Mouse (Mus musculus) neural tube, embryonic 14.5 days (tissue): ENCODE measurements around the gene Kdm2b. TPM values are rescaled to one million over a fixed set of nuclear protein-coding genes. Genes with fewer than 3 reads are reported as not detected.

ENCODE experiments used
- ATAC-seq: fragments of 200-750 bp; cut with Nextera tagmentation; 2 replicates; pipeline ENCODE4 v1.8.0; 2017; ENCODE audit warnings: low read depth, mild to moderate bottlenecking, moderate TSS enrichment, moderate library complexity
- H3K27ac ChIP-seq: fragments of 300-500 bp; sonication (generic); 2 replicates; pipeline ENCODE4 v1.5.1; 2014; ENCODE audit warnings: low read depth, mild to moderate bottlenecking, control low read depth, low read length, moderate library complexity, mixed read lengths
- H3K27me3 ChIP-seq: fragments of 300-500 bp; sonication (generic); 2 replicates; pipeline ENCODE4 v1.6.1; 2014; ENCODE audit warnings: low read length; ENCODE audit not compliant: control insufficient read depth, insufficient read depth
- H3K36me3 ChIP-seq: fragments of 300-500 bp; sonication (generic); 2 replicates; pipeline ENCODE4 v1.6.1; 2014; ENCODE audit warnings: low read length, mixed read lengths; ENCODE audit not compliant: control insufficient read depth, insufficient read depth
- H3K4me1 ChIP-seq: fragments of 300-500 bp; sonication (generic); 2 replicates; pipeline ENCODE4 v1.6.1; 2014; ENCODE audit warnings: low read length; ENCODE audit not compliant: control insufficient read depth, insufficient read depth
- H3K4me2 ChIP-seq: fragments of 300-500 bp; sonication (generic); 2 replicates; pipeline ENCODE4 v1.6.1; 2014; ENCODE audit warnings: mild to moderate bottlenecking, low read depth, low read length, control low read depth
- H3K4me3 ChIP-seq: fragments of 300-500 bp; sonication (generic); 2 replicates; pipeline ENCODE4 v1.5.1; 2014; ENCODE audit warnings: low read depth, low read length, control low read depth, mixed read lengths
- H3K9ac ChIP-seq: fragments of 300-500 bp; sonication (generic); replicated peaks from 2 replicates; pipeline ENCODE4 v1.6.1; 2014; ENCODE audit warnings: low read depth, mild to moderate bottlenecking, control low read depth, low read length, mixed read lengths
- H3K9me3 ChIP-seq: fragments of 300-500 bp; sonication (generic); 2 replicates; pipeline ENCODE4 v1.6.1; 2016; ENCODE audit warnings: low read length; ENCODE audit not compliant: control insufficient read depth
- WGBS: fragments of 180-500 bp; shearing (Covaris S2); extraction: QIAGEN DNeasy Blood & Tissue Kit; methylation state at CpG from one replicate; pipeline ENCODE4 v1.1.7; 2014; 5-methylcytosine and 5-hydroxymethylcytosine counted together
- polyA plus RNA-seq: library from polyadenylated mRNA; unstranded; fragments of >200 nt; fragmentation: Nextera tagmentation; extraction: Ambion mirVana; gene quantifications from 2 replicates; pipeline ENCODE4 v1.2.1, GENCODE M21; 2014

Kdm2b gene
- polyA plus RNA-seq, 1 experiment from 2014 or later: 82.7 TPM

DNA sequence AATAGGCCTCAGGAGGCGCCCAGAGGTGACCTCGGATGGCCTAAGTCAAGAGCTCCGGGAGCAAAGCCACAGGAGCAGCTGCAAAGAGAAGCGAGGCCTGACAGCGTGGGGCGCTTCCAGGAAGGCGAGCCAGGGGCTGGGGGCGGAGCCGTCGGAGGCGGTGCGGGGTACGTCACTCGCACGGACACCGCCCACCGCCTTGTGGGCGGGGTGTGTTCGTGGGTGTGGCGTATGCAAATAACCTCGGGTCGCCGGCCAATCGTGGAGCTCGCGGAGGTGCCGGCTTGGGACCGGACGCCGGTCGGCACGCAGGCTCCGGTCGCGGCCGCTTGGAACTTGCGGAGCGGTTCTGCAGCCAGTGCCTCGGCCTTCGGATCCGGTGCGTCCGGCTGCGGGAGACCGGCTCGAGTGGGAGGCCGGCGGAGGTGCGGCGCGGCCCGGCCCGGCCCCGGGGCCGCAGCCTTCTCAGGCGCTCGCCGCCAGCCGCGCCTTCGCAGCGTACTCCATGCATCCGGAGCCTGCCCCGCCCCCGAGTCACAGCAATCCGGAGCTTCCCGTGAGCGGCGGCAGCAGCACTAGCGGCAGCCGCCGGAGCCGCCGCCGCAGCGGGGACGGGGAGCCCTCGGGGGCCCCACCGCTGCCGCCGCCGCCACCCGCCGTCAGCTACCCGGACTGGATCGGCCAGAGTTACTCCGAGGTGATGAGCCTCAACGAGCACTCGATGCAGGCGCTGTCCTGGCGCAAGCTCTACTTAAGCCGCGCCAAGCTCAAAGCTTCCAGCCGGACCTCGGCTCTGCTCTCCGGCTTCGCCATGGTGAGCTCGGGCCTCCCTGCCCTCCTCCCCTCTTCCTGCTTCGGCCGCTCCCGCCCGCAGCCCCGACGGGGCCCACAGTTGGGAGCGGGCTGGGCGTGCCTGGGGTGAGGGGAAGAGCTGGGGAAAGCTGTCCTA is 25.4 kb upstream of the Kdm2b start, which contains the start of gene Orai1:
TSS of gene Orai1 (plus strand) at position 322 of the 949 bp plus-strand sequence.
- peak within 1 kb of the TSS; percentile 91 for H3K27ac ChIP-seq
- peak within 1 kb of the TSS; percentile 50 for H3K9ac ChIP-seq
- H3K4me2 ChIP-seq: peak within 1 kb of the TSS; percentile 49
- peaks cover 15% of the 10 kb centered on the region; the same call in 1 of the 2 replicates for H3K4me1 ChIP-seq
- ATAC-seq: peak; percentile 94
- H3K36me3 ChIP-seq: no peaks in the 10 kb centered on the region
- under 1% methylated on average over 55 of the region's 106 CpGs for WGBS
- H3K27me3 ChIP-seq: no peaks in the 10 kb centered on the region
- no peaks in the 10 kb centered on the region for H3K9me3 ChIP-seq
- H3K4me3 ChIP-seq: peak within 1 kb of the TSS; percentile 60

DNA sequence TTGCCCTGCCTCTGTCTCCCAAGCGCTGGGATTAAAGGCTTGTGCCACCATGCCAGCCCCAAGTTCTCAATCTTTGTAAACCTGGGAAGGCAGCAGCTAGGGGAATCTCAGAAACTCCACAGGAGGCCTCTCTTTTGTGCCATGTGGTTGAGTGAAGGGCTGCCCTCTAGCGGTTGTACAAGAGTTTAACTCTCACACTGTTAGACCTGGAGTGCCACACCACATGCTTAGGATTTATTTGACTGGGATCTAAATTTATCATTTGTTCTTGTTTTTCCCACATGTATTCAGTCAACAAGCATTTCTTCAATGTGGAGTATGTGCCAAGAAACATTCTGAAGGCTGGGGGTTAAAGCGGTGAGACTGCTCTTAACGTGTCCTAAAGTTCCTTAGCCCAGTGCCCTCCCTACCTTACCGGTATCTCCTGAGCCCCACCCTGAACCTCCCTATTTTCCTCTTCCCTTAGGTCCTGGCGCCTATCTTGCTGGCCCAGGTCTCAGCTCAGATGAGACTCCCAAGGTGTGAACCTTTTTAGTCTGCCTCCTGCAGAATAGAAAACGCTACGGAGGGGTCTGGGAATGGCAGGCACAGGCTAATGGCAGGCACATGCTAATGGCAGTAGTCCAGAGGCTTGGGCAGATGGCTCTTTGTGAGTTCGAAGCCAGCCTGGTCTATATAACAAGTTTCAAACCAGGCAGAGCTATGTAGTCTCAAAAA is 24.1 kb upstream of the Kdm2b start:
- WGBS: 62% methylated on average over 9 of the region's 9 CpGs
- no peak overlapping the region for H3K4me2 ChIP-seq
- H3K27ac ChIP-seq: no peak overlapping the region
- H3K4me3 ChIP-seq: no peak overlapping the region
- H3K36me3 ChIP-seq: no peaks in the 10 kb centered on the region
- peaks cover 9% of the 10 kb centered on the region; the same call in 1 of the 2 replicates for H3K4me1 ChIP-seq
- no peak overlapping the region for H3K9ac ChIP-seq
- H3K9me3 ChIP-seq: no peaks in the 10 kb centered on the region
- no peaks in the 10 kb centered on the region for H3K27me3 ChIP-seq
- ATAC-seq: no peak

DNA sequence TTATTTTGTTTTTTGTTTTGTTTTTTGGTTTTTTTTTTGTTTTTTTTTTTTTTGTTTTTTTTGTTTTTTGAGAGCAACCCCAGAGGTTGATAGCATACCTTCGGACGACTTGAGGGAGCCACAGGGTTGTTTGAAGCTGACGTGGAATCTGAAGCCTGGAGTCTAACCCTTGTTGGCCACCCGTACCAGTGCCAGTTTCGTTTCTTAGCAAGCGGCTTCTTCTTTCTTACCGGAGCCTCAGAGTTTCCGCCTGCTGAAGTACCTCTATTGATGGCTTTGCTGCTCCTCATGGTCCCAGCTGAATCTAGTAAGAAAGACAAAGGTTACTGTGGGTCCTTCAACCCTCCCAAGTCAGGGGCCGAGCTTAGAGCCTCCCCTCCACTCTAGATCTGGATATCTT is 22.1 kb upstream of the Kdm2b start:
- 93% methylated on average over 9 of the region's 9 CpGs for WGBS
- Histone ChIP-seq H3K9me3 (no peaks in the 10 kb centered on the region), H3K4me2 (no peak overlapping the region)

DNA sequence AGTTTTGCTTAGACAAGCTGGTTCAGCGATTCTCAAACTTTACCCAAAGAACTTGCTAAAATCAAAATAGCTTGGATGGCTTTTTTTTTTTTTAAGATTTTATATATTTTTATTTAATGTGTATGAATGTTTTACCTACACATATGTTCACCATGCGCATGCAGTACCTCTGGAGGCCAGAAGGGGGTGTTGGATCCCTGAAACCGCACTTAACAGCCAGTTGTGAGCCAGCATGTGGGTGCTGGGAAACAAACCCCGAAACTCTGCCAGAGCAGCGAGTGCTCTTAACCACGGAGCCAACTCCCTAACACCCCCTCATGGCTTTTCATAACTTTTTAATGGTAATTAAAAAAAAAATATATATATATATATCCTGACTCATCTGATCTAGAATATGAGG is 21.2 kb upstream of the Kdm2b start:
- H3K4me3 ChIP-seq: no peak overlapping the region
- H3K27ac ChIP-seq: no peak overlapping the region
- ATAC-seq: no peak
- H3K36me3 ChIP-seq: no peaks in the 10 kb centered on the region
- 93% methylated on average over 6 of the region's 6 CpGs for WGBS
- no peaks in the 10 kb centered on the region for H3K27me3 ChIP-seq
- no peak overlapping the region for H3K9ac ChIP-seq
- no peaks in the 10 kb centered on the region for H3K9me3 ChIP-seq
- H3K4me2 ChIP-seq: no peak overlapping the region
- H3K4me1 ChIP-seq: 0 out of 2 replicates have a peak, but pooled peaks cover 2% of the 10 kb centered on the region

More for the DNA sequence above, 22.1 kb upstream of the Kdm2b start:
- Histone ChIP-seq H3K27ac (no peak overlapping the region), H3K9ac (no peak overlapping the region), H3K4me3 (no peak overlapping the region), H3K27me3 (no peaks in the 10 kb centered on the region), H3K4me1 (peaks cover 5% of the 10 kb centered on the region; the same call in 1 of the 2 replicates), H3K36me3 (no peaks in the 10 kb centered on the region)
- no peak for ATAC-seq

DNA sequence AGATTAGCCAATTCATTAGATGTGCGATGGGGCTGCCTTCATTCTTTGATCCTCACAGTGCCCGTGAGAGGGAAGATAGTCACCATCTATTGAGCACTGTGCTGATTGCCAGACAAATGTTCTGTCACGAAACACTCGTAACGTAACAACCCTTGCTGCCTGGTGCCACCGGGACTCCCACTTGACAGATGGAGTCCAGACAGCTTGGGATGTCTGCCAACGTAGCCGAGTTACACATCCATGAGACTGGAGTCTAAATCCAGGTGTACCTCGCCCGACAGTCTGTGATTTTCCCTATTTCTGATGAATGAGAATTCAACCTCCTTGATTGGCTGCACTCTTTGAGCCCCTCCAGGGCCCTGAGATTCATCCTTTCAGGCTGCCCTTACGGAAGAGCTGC is 20.2 kb upstream of the Kdm2b start:
- Histone ChIP-seq H3K4me1 (no peaks in the 10 kb centered on the region), H3K9me3 (no peaks in the 10 kb centered on the region), H3K27me3 (no peaks in the 10 kb centered on the region), H3K36me3 (no peaks in the 10 kb centered on the region), H3K4me2 (no peak overlapping the region), H3K9ac (no peak overlapping the region), H3K4me3 (no peak overlapping the region), H3K27ac (no peak overlapping the region)
- 64% methylated on average over 11 of the region's 11 CpGs for WGBS
- no peak for ATAC-seq

DNA sequence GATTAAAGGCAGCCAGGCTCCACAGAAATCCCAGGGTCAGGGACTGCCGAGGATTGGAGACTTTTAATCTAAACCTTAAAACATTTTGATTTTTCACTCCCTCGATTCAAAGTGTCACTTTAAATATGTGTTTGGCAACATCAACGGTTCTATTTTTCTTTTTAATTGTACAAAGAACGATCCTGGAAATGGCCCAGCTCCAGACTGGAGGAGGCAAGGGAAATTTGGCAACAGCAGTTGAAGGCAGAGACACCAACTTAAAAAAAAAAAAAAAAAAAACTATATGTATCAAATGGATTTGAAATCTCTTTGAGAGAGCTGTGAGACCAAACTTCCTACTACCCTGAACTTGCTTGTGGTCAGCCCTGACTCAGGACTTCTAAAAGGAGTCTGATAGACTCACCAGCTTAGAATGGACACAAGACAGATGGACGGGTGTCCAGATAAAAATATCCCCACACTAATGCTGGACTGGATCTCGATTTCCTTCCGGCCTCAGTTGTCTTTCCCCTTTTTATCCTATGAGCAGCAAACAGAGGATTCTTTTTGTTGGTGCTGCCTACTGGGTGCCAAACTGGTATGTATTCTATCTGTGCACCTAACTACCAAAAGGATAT is 19.4 kb upstream of the Kdm2b start:
- 75% methylated on average over 7 of the region's 7 CpGs for WGBS
- no peak overlapping the region for H3K4me2 ChIP-seq
- H3K4me3 ChIP-seq: no peak overlapping the region
- no peaks in the 10 kb centered on the region for H3K9me3 ChIP-seq
- no peaks in the 10 kb centered on the region for H3K27me3 ChIP-seq
- H3K36me3 ChIP-seq: no peaks in the 10 kb centered on the region
- no peak overlapping the region for H3K9ac ChIP-seq
- ATAC-seq: no peak
- H3K4me1 ChIP-seq: no peaks in the 10 kb centered on the region
- H3K27ac ChIP-seq: no peak overlapping the region

- 60% methylated on average over 19 of the region's 19 CpGs for WGBS
- no peaks in the 10 kb centered on the region for H3K36me3 ChIP-seq
- H3K27ac ChIP-seq: peak overlapping the region; percentile 23; the same call in 1 of the 2 replicates
- H3K27me3 ChIP-seq: no peaks in the 10 kb centered on the region
- H3K9ac ChIP-seq: no peak overlapping the region
- no peak for ATAC-seq
- no peaks in the 10 kb centered on the region for H3K4me1 ChIP-seq
- H3K4me2 ChIP-seq: no peak overlapping the region
- H3K9me3 ChIP-seq: no peaks in the 10 kb centered on the region
- H3K4me3 ChIP-seq: no peak overlapping the region
These were observed 16.3 kb upstream of the Kdm2b start for GRCm38 (mm10) chr5:123005716-123006592.

GRCm38 (mm10) chr5:123000901-123001300 is 11.3 kb upstream of the Kdm2b start:
- H3K4me1 ChIP-seq: no peaks in the 10 kb centered on the region
- no peaks in the 10 kb centered on the region for H3K27me3 ChIP-seq
- no peak overlapping the region for H3K9ac ChIP-seq
- WGBS: 83% methylated on average over 1 of the region's 1 CpGs
- H3K36me3 ChIP-seq: no peaks in the 10 kb centered on the region
- H3K27ac ChIP-seq: no peak overlapping the region
- H3K9me3 ChIP-seq: no peaks in the 10 kb centered on the region
- ATAC-seq: no peak
- no peak overlapping the region for H3K4me3 ChIP-seq
- no peak overlapping the region for H3K4me2 ChIP-seq
